Mouse (Mus musculus): Measurements from ENCODE around the gene Acer3.

The Acer3 gene

GRCm38 (mm10) chr7:98321083-98321482, at the start of gene Acer3:
Acer3 (minus strand) TSS chr7:98321208.
- CTCF ChIA-PET, result no interaction called here

GRCm38 (mm10) chr7:98369762-98370369, 48.9 kb upstream of the Acer3 start:
- CTCF ChIA-PET, result no interaction called here

GRCm38 (mm10) chr7:98361662-98362061, 40.7 kb upstream of the Acer3 start:
- CTCF ChIA-PET, result no interaction called here

GRCm38 (mm10) chr7:98361063-98361652, 40.1 kb upstream of the Acer3 start, which contains the start of gene Tsku:
Tsku (minus strand) TSS chr7:98361328.
- CTCF ChIA-PET, result no interaction called here

- CTCF ChIA-PET, result no interaction called here
Measured at GRCm38 (mm10) chr7:98360621-98360990, 39.6 kb upstream of the Acer3 start.

GRCm38 (mm10) chr7:98359951-98360620, 39.1 kb upstream of the Acer3 start:
- CTCF ChIA-PET, result no interaction called here

- CTCF ChIA-PET, result no interaction called here
Measured at GRCm38 (mm10) chr7:98358016-98358415, 37.0 kb upstream of the Acer3 start.

- CTCF ChIA-PET, result no interaction called here
Measured at GRCm38 (mm10) chr7:98357324-98357723, 36.3 kb upstream of the Acer3 start.

- CTCF ChIA-PET, result no interaction called here
Measured at GRCm38 (mm10) chr7:98354921-98355310, 33.9 kb upstream of the Acer3 start.

- CTCF ChIA-PET, result no interaction called here
Measured at GRCm38 (mm10) chr7:98354160-98354920, 33.3 kb upstream of the Acer3 start.

GRCm38 (mm10) chr7:98353616-98354015, 32.6 kb upstream of the Acer3 start:
- CTCF ChIA-PET, result no interaction called here

GRCm38 (mm10) chr7:98351523-98351922, 30.5 kb upstream of the Acer3 start:
- CTCF ChIA-PET, result no interaction called here

- CTCF ChIA-PET, result no interaction called here
Measured at GRCm38 (mm10) chr7:98349821-98350220, 28.8 kb upstream of the Acer3 start.

GRCm38 (mm10) chr7:98349096-98349495, 28.1 kb upstream of the Acer3 start:
- CTCF ChIA-PET, result no interaction called here

GRCm38 (mm10) chr7:98348043-98348442, 27.0 kb upstream of the Acer3 start:
- CTCF ChIA-PET, result no interaction called here

- CTCF ChIA-PET, result interaction anchor here (0.8 kb wide), 1 partner anchor 587 kb away, joined by 5 read pairs; no protein-coding TSS in a partner anchor
Measured at GRCm38 (mm10) chr7:98347471-98347870, 26.5 kb upstream of the Acer3 start.

- CTCF ChIA-PET, result no interaction called here
Measured at GRCm38 (mm10) chr7:98345036-98345435, 24.0 kb upstream of the Acer3 start.

GRCm38 (mm10) chr7:98344361-98344760, 23.4 kb upstream of the Acer3 start:
- CTCF ChIA-PET, result no interaction called here

- CTCF ChIA-PET, result interaction anchor here (0.6 kb wide), 2 partner anchors 95 to 186 kb away, joined by 3 read pairs; no protein-coding TSS in a partner anchor
Measured at GRCm38 (mm10) chr7:98342249-98342648, 21.2 kb upstream of the Acer3 start.

- CTCF ChIA-PET, result no interaction called here
Measured at GRCm38 (mm10) chr7:98341475-98341874, 20.5 kb upstream of the Acer3 start.

GRCm38 (mm10) chr7:98340343-98340742, 19.3 kb upstream of the Acer3 start:
- CTCF ChIA-PET, result no interaction called here

GRCm38 (mm10) chr7:98333987-98334386, 13.0 kb upstream of the Acer3 start:
- CTCF ChIA-PET, result no interaction called here

- CTCF ChIA-PET, result no interaction called here
Measured at GRCm38 (mm10) chr7:98333507-98333906, 12.5 kb upstream of the Acer3 start.

All from spleen, embryonic (tissue).